Mouse (Mus musculus) heart, postnatal 4 days (tissue): ENCODE data around the gene Sds. TPM values are rescaled to one million over a fixed set of nuclear protein-coding genes. Genes with fewer than 3 reads are reported as not detected.

ENCODE experiments used
- DNase-seq: peaks from one replicate; pipeline ENCODE4 v3.0.0; 2021
- total RNA-seq, 2 experiments: library from RNA; stranded (reverse); gene quantifications; 2 replicates each; pipeline ENCODE4 v1.2.3; 2021

Gene Sds
- total RNA-seq, 2 experiments from 2014 or later, result not detected

DNA sequence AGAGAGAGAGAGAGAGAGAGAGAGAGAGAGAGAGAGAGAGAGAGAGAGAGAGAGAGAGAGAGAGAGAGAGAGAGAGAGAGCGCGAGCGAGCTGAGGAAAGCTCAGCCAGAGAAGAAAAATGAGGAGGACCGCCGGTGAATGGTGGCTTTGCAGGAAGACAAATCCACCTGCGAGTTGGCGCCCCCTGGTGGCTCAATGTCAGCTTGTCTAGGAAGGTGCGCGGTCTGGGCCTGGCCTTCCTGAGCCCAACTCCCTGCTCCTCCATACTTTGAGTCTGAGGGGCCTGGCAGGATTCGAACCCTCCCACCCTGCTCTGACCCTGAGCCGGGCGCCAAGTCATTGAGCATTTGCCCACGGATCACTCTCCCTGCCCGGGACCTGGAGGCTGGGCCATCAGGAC is 35.6 kb upstream of the Sds start:
- DNase-seq, result peak; percentile 94

DNA sequence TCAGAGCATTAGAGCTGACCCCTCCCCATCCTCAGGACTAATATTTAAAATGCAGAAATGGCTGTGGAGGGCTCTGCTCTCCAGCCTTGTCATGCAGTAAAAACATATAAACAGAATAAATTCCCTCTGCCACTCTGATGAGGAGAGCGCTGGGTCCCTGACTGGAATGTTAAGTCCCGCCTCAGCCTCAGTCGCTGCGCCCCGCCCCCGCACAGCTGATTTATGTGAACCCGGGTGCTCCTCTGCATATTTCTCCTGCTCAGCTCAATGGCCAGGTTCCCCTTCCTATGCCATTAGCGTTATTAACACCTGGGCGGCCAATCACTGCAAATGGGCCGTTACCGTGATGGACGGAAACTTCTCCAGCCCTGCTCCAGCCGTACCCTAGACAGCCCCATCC is 29.0 kb upstream of the Sds start:
- no peak for DNase-seq

DNA sequence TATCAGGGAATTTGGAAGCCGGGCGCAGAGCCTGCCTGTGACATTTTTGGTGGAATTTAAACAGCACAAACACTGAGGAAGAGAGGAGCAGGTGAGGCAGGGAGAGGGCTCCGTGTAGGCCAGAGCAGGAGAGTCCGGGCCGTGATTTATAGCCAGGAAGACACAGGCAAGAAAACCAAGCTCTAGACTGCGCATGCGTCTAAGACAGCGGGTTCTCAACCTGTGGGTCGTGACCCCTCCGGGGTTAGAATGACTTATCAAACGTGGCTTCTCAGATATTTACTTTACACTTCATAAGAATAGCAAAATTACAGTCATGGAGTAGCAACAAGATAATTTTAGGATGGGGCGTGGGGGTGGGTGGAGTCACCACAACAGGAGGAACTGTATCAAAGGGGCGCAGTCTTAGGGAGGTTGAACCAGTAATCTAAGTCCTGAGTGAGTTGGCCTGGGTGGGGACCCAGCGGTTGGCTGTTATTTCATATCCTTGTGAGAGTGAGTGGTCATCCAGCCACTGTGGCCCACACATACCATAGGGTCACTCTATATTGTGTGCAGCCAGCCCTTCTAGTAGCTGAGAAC is 21.5 kb upstream of the Sds start:
- DNase-seq, result no peak

DNA sequence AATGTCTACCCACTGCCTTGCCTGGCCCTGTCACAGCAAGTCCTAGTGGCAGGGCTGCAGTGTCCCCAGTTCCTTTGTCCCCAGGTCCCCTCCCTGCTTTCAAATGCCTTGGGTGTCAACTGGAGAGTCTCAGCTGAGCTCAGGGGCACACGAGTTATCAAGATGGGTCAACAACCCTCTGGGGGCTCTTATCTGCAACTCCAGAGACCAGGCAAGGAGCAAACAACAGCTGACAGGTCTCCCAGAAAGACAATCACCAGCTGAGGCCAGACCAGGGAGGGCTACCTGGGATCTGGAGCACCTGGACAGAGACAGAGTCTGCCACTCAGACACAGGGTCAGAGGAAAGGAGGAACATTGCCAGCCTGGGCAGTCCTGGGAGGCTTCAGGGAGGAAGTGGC is 20.1 kb upstream of the Sds start:
- DNase-seq, result no peak

DNA sequence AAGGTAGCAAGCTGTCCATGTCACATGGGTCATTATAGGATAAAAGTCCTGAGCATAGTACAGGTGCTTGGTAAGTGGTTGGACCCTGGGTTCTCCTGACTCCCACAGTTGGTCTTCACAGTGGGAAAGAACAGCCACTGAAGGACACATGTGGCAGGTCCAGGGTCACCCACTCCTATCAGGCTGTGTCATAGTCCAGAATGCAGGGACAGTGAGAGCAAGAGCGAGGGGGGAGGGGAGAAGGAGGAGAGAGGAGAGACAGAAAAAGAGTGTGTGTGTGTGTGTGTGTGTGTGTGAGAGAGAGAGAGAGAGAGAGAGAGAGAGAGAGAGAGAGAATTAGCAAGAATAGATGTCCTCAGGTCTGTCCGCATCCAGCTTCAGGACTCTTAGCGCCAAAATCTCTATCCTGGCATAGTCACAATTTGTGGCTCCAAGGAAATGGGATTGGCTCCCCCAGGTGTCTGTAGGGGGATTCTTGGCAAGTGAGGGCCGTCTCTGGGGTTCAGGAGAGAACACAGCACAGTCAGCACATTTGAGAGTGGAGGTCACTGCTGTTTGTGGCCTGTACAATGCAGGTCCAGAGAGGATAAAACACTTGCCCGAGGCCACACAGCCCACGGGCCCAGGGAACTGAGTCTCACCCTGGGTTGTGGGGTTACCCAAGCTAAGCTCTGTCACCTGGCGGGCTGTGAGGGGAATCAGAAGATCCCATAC is 19.3 kb upstream of the Sds start:
- no peak for DNase-seq

DNA sequence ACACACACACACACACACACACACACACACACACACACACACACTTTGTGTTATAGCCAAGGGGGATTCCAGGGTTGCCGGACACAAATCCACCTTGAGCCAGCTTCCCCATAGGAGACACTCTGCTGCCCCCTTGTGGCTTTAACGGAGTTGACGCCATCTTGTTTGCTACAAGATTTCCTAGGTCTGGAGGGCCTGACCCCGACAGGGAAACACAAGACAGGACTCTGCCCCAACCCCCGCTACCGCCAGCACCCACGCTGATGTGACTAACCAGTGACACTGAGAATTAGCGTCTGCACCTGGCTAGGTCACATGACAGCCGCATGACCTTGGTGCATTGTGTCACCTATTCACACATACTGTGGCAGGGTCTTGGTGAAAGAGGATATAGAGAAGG is 18.7 kb upstream of the Sds start:
- peak; percentile 76 for DNase-seq

DNA sequence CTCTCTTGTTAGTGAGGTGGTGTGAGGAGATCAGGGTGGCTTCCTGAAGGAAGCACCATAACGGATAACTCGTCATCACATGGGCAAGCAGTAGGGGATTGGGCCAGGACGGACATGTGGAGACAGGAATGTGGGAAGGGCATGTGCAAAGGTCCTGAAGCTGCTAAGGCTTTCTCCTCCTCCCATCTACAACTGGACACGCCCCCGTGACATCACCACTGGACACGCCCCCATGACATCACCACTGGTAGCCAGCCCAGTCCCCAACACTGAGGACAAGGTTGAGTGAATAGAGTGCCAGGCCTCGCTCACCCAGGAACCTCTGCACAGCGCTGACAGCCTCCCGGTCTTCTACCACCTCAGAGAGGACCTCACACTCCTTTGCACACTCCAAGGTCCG is 17.2 kb upstream of the Sds start:
- peak; percentile 12 for DNase-seq

DNA sequence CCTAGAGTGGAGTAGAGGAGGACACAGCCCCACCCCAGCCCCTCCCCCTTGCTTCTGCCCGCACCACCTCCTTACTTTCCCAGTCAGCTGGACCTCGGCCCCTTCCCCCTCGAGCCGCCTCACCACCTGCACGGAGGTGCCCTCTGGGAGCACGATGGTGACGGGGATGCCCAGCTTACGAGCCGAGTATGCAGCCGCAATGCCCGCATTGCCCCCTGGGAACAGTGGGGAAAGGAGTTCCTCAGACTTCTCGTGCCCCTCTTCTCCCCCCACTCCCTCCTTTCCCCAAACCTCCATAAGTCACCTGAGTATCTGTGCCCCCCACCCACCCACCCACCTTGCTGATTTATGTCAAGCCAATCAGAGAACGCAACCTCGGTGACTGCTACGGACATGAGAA is 14.4 kb upstream of the Sds start:
- DNase-seq, result no peak

DNA sequence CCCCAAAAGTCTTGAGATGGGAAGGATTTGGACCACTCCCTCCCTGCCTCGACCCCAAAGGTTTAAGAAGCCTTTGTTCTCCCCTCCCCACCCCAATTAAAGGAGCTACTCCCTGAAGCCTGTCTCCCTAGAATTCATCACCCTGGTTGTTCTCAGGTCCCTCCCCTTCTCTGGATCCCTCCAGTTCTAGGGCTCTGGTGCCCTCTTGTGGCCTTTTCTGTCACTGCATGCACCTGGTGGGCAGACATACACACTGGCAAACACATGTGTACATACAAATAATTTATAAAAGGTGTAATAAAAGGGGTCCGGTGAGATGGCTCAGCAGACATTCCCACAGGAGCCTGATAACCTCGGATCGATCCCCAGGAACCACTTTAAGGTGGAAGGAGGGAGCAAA is 12.0 kb upstream of the Sds start:
- peak; percentile 35 for DNase-seq

DNA sequence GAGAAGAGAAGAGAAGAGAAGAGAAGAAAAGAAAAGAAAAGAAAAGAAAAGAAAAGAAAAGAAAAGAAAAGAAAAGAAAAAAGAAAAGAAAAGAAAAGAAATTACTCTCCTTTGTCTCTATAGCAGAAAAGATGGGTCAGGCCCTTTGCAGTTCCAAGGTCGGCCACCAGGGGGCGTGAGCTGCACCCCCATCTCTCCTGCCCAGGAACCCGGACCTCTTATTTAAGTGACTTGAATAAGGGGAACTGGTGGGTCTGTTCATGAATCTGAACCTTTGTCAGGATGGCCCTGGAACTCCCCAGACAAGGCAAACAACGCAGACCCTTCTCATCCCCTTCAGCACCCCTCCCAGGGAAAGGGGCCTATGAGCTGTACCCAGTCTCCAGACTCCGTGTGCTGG is 11.3 kb upstream of the Sds start:
- peak; percentile 56 for DNase-seq

DNA sequence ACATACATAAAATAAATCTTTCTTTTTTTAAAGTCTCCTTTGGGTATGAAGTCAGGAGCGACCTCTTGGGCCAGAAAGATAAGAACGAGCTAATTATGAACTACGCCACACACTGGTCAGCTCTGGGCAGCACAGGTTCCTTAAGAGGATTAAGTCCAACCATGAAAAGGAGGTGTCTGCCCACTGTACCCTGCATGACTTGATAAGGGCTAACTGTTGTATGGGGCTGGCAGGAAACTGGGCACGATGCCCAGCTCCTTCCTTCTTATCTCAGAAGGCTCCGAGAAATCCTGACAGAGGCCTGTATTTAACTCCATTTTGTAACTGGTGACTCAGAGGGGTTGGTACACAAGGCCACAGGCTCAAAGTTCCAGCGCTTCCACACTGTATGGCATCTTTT is 10.5 kb upstream of the Sds start:
- peak; percentile 80 for DNase-seq

DNA sequence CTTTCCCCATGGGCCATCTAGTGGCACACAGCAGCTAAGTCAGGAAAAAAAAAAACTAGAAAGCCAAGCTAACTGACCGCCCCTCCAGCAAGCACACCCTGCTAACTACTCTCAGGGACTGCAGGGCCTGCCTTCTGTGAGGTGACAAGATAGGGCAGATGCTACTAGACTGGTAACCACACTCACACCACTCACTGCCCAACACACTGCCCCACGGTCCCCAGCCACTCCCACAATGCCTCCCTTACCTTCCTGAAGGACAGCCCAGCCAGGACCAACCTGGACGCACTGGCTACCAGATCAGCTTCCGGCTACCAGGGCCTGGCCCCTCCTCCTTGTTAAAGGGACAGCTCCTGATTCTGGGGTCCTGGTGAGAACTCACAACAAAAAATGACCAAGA is 9.3 kb upstream of the Sds start:
- peak; percentile 55 for DNase-seq

DNA sequence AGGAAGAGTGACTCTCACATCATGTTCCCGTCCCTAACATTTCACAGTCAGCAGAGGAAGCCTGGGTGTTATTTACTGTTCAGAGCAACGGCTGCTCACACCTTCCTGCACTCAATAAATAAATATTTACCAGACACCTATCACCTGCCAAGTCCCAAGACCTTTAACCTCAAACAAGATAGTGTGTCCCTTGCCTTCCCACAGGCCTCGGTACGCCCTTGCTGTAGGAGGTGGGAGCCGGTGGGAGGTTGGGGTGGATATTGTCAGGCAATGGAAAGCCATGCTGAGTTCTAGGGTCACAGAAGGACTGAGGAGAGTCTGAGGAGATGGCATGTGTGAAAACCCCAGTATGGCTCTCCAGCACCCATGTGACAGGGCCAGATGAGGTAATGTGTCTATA is 8.0 kb upstream of the Sds start:
- no peak for DNase-seq

DNA sequence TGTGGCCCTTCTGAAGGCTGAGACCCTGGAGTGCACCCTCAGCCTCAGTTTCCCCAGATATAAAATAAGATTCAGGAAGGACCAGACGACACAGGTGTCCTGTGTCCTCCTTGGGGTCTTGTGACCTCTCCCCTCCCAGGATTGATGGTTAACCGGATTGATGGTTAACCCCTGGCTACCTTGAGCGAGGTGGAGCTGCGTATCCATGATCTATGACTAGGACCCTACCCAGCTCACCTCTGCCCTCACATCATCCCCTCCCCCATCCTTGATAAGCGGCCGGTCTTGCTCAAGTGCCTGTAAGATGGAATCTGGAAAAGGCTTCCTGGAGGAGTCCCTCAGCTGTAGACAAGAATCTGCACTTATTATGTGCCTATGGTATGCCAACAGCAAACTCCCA is 7.5 kb upstream of the Sds start:
- no peak for DNase-seq

DNA sequence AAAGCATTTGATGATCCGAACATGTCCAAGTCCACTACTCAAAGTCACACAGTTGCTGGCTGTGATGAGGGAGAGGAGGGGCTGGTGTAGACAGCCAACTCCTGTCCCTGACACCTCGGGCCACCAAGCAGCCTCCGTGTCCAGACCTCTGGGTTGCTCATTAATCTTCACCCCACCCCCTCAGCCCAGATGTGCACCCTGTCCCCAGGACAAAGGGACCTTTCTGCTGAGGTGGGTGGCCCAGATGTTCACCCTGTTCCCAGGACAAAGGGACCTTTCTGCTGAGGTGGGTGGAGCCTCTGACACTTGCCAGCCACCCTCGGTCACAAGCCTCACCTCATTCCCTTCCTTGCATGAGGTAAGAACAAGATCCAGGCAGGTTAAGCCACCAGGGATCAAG is 4.8 kb upstream of the Sds start:
- DNase-seq, result no peak

DNA sequence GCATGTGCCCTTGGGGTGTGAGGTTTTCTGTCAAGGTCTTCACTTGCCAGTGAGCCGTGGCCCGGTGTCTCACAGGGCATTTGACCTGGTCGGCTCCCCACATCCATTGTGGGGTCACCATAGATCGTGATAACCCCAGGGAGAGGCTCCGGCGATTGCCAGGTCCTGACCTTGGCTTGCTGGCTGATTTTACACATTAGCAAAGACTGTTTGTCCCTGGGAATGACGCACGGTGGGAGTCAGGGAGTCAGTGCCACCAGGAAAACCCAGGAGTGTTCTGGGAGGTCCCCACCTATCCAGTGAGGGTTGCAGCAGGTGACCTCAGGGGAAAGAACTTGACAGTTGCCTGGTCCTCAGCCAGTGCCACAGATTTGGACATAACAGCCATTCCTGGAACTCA is 3.6 kb upstream of the Sds start, which contains the start of gene Sdsl:
TSS of gene Sdsl (minus strand) at position 41 of the 400 bp plus-strand sequence.
- DNase-seq, result no peak

DNA sequence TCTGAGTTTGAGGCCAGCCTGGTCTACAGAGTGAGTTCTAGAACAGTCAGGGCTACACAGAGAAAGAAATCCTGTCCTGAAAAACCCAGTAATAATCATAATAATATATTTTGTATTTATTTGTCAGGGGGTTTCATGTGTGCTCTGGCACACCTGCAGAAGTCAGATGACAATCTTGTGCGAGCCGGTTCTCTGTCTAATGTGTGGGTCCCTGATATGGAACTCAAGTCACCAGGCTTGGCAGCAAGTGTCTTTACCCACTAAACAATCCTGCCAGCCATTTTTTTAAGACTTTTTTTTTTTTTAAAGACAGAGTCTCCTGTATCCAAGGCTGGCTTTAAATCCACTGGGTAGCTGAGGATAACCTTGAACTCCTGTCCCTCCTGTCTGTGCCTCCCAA is 3.0 kb upstream of the Sds start:
- DNase-seq, result no peak

DNA sequence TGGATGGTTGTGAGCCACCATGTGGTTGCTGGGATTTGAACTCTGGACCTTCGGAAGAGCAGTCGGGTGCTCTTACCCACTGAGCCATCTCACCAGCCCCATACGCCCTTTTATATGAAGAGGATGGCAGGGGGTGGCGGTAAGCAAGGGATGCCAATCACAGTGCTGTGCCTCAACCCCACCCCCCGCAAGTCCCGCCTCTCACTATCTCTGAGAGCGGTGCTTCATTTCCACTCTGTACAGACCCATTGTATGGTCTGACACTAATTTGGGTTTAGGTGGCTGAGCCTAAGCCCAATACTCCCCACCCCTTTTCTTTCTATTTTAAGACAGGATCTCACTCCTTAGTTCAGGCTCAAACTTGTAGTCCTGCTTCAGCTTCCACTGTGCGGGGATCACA is 465 bp upstream of the Sds start:
- no peak for DNase-seq

DNA sequence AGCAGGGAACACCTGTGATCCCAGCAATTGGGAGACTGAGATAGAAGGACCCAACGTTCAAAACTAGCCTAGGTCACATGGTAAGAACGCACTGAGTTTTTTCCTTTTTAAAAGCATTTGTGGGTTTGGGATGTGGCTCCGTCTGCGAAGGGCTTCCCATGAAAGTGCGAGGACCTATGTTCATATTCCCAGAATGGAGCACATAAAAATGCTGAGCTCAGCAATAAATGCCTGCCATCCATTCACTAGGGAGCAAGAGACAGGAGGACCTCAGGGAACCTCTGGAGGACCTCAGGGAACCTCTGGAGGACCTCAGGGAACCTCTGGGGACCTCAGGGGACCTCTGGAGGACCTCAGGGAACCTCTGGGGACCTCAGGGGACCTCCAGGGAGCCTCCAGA is 1.7 kb downstream of the Sds start:
- DNase-seq, result no peak

DNA sequence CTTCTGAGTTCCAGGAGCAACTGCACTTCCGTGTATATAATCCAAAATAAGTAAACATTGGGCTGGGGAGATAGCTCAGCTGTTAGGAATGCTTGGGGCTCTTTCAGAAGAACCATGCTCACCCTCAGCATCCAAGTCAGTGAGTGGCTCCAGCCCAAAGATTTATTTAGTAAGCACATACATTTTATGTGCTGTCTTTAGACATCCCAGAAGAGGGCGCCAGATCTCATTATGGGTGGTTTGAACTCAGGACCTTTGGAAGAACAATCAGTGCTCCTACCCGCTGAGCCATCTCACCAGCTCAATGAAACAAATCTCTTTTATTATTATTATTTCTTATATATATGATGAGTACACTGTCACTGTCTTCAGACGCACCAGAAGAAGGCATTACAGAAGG is 3.2 kb downstream of the Sds start:
- no peak for DNase-seq

DNA sequence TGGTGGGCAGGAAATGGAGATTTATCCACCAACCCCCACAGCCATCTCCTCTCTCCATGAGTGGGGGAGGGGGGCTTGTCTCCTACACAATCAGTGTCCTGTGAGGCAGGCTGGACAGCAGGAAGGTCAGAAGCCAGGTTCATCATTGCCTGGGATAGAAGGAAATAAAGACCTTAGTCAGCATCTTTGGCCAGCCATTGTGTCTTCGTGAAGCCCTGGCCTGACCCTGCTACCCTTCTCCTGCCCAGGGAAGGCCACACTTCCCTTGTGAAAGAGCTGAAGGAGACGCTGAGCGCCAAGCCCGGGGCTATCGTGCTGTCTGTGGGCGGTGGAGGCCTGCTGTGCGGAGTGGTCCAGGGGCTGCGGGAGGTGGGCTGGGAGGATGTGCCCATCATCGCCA is 4.9 kb downstream of the Sds start:
- DNase-seq, result no peak

DNA sequence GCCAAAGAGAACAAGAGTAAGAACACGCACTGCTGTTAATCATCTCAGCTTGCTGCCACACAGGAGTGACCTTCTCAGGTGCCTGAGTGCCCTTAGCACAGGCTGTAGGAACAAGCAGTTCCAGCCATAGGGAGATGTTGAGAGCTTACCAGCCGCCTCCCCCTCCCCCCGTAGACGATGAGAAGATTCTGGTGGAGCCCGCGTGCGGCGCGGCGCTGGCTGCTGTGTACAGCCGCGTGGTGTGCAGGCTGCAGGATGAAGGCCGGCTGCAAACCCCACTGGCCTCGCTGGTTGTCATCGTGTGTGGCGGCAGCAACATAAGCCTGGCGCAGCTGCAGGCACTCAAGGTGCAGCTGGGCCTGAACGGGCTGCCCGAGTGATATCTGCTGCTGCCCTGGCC is 7.1 kb downstream of the Sds start:
- no peak for DNase-seq

DNA sequence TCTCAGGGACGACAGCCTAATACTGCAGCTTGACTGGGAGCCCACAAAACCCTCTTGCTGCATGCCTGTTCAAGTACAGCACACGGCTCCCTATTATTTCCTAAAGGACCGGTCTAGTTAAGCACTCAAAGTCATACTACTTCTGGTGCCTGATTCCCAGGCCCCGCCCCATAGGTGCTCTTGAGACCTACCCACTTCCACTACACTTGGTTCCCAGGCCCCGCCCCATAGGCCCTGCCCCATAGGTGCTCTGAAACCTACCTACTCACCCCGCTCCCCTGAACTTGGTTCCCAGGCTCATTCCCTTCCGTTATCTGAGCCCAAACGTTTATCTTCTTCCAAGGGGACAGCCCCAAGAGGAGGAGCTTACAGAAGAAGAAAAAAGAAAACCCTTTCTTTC is 11.5 kb downstream of the Sds start:
- DNase-seq, result no peak

DNA sequence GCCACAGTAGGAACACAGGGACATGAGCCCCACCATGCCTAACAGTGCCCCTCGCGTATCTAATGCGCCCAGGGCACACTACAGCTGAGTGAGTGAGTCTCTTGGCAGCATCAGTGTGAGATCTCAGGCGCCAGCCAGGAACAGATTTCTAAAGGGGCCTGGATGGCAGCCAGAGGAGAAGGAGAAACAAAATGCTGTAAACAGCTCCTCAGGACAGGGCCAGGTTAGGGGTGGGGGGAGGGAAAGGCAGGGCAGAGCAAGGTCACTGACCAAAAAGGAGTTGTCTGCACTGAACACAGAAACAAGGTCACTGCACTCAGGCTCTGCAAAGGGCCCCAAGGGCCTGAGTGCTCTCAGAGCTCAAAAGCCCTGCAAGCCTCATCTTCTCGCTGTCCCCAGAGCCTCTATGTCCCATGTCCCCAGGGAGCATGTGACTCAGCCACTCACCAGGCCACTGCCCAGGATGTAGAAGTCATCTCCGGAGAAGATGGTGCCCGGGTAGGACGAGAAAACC is 14.4 kb downstream of the Sds start:
- DNase-seq, result peak; percentile 46

DNA sequence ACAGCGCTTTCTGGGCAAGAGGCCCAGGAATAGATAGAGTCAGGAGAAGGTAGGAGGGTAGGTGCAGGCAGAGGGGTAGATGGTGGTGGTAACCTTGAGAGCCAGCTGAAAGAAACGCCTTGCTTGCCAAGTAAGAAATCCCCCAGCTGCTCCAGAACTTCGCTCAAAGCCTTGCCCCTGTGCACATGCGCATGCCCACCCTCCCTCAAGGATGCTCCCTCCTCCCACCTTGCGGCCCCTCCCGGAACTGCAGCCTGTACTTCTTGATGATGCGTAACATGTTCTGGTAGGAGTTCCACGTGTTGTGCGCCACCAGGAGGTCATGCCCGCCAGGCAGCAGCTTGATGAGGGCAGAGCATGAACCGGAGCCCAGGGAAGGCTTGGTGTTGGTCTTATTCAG is 16.1 kb downstream of the Sds start:
- peak; percentile 49 for DNase-seq
